Mouse (Mus musculus) mature B cell (primary cell): Measurements from ENCODE around the gene H1f0.

Source experiments
- in situ Hi-C: fragments of 300-500 bp; cut with MboI; formaldehyde crosslinking; loops from 2 replicates; pipeline ENCODE4 v1.14.3; 2019

H1f0 gene

GRCm38 (mm10) chr15:79038853-79039252 is 10.6 kb downstream of the H1f0 start:
- in situ Hi-C loops = no loop called here

- in situ Hi-C loops = no loop called here
These were observed 12.5 kb downstream of the H1f0 start for GRCm38 (mm10) chr15:79040501-79041416.

GRCm38 (mm10) chr15:79041585-79041984 is 13.3 kb downstream of the H1f0 start, which contains the start of gene Galr3:
TSS of gene Galr3 (plus strand) at chr15:79041885.
- in situ Hi-C loops = no loop called here

- in situ Hi-C loops = no loop called here
These were observed 14.7 kb downstream of the H1f0 start for GRCm38 (mm10) chr15:79042721-79043491.

DNA sequence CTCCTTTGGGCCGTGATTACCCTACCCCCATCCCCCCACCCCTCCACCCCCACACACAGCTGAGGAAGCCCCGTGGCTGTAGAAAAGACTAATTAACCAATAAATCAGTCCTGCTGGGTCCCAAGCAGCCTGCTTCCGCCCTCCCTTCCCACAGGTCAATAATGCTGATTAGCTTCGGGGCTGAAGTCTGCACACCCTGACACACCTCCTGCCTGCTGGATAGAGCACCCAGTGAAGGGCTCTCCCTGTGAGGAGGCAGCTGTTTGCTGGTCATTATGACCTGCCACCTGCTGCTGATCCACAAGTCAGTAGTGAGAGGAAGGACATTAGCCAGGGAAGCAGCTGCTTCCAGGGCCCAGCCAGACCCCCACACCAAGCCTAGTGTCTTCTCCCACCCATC is 16.6 kb downstream of the H1f0 start:
- in situ Hi-C loops = no loop called here

- in situ Hi-C loops = no loop called here
These were observed 19.9 kb downstream of the H1f0 start for GRCm38 (mm10) chr15:79048186-79048585.

DNA sequence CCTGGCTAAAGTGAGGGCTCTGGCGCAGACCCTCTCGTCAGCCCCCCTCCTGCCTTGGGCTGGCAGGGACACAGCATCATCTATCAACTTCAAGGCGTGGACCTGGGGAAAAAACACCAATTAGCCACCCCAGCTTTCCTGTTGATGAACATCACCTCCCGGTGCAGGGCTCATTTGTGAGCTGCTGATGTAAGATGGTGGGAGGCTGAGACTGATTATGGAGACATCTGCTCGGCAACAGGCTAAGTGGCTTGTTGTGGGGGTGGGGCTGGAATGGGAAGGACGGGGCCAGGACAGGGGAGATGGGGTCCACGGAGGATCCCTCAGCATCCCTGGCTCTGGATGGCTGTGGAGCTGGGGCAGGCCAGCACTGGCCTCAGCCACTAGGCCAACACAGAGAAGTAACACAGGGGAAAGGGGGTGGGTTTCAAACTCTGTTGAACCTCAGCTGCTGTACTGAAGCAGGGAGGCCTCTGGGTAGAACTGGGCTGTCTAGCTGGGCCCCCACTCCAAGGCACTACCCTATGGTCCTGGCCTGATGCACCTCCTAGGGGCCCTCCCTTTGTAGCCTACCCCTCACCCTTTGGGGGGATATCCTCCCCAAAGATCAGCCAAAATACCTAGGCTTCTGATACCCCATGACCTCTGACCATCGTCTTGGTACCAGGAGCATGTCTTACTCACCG is 22.1 kb downstream of the H1f0 start:
- in situ Hi-C loops = no loop called here

DNA sequence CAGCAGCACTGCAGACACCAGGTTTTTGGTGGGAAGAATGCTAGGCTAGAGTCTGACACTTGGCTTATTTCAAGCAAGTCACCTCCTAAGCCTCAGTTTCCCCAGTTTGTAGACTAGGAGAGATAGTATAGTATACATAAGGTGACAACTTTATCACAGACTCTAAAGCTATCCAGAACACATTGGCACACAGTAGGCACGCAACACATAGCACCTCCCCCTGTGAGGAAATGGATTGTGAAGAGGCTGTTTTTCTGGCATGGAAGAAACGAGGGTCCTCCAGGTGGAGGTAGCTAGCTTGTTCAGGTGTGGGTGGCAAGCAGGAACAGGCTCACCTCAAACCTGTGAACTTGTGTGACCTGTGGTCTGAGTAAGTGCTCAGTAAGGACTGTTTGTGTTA is 22.7 kb downstream of the H1f0 start:
- in situ Hi-C loops = no loop called here

DNA sequence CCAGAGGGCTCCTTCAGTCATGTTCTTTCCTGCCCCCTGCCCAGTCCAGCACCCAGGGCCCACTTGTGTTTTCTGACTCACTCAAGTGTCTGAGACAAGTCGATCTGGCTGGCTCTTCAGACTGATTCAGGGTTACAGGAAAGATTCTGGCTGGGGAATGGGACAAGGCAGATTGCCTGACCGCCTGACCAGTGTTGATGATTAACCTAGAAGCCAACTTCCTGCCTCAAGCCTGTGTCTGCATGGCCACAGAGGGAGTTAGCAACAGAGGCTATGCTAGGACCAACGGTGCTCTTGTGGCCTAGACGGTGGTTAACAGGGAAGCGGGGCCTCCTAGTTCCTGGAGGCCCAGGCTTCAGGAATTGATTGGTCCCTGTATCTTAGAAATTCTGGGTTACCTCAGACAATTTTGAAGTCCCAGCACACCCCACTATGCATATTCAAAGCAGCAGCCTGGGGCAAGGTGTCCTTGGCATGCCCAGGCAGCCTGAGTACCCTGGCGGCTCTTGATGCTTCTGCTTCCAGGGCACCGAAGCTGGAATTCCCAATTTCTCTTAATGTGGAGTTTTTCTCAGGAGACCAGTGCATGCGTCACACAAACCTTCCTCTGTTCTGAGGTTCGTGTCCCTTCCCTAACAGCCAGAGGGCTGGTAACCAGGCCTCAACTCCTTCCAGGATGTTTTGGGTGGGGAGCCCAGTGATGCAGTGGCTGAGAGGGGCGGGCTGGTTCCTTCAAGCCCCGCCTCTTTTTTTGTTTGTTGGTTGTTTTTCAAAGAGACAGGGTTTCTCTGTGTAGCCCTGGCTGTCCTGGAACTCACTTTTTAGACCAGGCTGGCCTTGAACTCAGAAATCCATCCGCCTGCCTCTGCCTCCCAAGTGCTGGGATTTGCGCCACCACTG is 23.5 kb downstream of the H1f0 start:
- in situ Hi-C loops = no loop called here

GRCm38 (mm10) chr15:79052366-79052765 is 24.1 kb downstream of the H1f0 start:
- in situ Hi-C loops = no loop called here

GRCm38 (mm10) chr15:79056601-79057000 is 28.4 kb downstream of the H1f0 start:
- in situ Hi-C loops = no loop called here

DNA sequence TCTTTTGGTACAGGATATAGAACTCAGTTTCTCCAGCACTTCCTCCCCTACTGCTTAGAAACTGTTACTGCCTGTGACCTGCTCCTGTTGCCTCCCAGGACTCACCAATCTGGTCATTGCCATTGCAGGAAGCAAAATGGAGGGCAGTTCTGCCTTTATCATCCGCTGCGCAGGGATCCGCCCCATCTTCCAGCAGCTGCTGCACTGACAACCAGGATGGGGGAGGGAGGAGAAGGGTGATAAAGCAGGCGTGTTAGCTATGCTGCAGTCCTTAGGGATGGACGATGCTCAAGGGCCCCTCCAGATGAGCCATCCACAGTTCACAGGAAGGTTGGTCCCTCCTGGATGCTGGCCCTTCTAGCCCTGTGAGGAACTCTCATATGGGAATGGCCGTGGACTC is 29.6 kb downstream of the H1f0 start:
- in situ Hi-C loops = no loop called here

- in situ Hi-C loops = no loop called here
These were observed 32.8 kb downstream of the H1f0 start for GRCm38 (mm10) chr15:79060887-79061565.

DNA sequence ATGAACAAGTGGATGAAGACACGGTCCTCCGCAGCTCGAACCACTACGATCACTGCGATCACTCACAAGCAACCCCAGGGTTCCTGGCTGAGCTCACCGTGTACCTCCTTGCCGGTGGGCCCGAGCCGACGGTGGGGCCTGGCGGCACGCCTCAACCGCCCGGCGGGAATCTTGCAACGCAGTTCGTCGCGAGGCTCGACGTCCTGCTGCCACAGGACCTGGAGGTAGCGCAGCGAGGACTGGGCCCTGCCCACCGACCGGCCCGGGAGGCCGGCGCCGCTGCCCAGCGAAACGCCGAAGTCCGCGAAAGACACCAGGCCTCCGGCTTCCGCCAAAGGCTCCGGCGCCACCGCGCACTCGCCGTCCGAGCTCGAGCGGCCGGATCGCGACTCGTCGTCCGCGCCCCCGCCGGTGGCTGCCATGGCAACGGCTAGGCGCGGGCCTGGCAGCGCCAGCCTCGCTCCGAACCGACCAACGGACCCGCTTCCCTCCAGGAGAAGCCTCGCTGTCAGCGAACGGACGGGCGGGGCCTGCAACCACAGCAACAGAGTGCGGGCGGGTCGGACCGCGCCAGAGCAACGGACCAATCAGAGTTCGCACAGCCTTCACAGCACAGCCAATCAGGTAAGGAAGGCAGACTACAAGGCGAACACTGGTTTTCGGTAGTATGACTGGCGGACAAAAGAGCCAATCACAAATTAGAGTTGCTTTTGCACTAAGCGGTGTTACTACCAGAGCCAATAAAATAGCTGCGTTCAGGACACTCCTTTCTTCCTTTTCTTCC is 34.3 kb downstream of the H1f0 start, which contains the start of gene Ankrd54:
Gene Ankrd54, minus strand, starts transcription at position 518 of the 784 bp plus-strand sequence.
- in situ Hi-C loops = no loop called here

GRCm38 (mm10) chr15:79063160-79063740 is 35.0 kb downstream of the H1f0 start:
- in situ Hi-C loops = no loop called here

- in situ Hi-C loops = no loop called here
These were observed 37.0 kb downstream of the H1f0 start for GRCm38 (mm10) chr15:79065086-79065770.

- in situ Hi-C loops = no loop called here
These were observed 38.0 kb downstream of the H1f0 start for GRCm38 (mm10) chr15:79066276-79066675.

DNA sequence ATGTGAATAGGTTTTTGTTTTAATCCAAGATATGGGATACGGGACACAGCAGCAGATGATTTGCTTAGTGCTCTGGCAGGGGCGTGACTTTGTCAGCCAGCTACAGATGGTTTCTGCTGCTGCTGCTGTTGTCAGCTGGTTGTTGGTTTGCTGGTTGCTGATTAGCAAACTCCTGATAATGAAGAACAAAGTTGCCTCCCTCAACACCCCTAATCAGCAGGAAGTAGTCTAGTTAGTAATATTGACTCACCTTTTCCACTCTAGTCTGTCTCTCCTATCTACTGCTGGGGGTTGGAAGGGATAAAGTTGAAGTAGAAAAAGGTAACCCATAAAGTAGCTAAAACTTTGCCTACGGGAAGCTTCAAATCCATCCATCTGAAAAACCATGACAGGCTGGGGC is 39.4 kb downstream of the H1f0 start:
- in situ Hi-C loops = no loop called here

GRCm38 (mm10) chr15:79068416-79068815 is 40.2 kb downstream of the H1f0 start:
- in situ Hi-C loops = no loop called here
